Mouse (Mus musculus): Measurements from ENCODE around the gene Hspb6.

DNA sequence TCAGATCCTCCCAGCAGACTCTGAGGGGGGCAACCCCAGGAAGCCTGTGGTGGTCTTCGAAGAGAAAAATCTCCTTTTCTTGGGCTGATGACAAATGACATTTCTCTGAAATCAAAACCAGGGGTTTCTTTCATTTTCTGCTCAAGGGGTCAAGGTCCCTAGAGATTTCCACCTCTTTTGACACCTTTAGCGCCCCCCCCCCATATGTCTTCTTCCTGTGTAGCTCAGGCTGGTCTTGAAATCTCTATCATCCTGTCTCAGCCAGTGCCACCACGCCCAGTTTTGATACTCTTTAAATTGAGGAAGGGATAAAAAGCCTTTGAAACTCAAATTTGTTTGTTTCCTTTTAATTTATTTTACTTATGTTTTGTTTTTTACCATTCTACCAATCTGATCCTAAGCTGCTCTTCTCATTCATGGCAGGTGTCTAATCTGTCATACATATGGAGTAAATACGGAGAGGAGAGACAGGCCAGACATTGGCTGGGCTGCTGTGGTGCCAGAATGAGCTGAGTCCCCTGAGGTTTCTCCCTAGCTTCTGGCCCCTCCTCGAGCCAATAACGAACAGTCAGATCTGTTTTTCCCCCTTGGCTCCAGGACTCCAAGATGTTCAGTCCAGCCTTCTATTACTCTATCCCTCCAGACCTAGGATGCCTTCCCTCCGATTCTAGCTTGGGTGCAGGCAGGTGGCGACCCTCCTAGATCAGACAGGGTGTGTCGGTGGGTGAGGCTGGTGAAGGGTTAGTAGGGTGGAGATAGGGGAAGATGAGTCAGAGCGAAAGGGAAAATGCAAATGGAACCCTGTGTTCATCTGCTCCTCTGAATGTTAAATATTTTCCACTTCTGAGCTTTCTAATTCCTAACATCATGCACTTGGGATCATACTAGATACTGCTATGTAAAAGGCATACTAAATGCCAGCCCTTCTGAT lies 41.9 kb downstream of the Hspb6 start:
- TF ChIP-seq CTCF (IDR thresholded peaks at IDR 0.05; ENCODE audit: control insufficient read depth, insufficient read depth, low read length) (no peak), POLR2A (IDR thresholded peaks at IDR 0.05; ENCODE audit: borderline replicate concordance, control insufficient read depth, low read depth, low read length) (no peak)
